Mouse (Mus musculus) C2C12 (cell line): Measurements from ENCODE around the gene Nkapl. TPM values are rescaled to one million over a fixed set of nuclear protein-coding genes. Genes with fewer than 3 reads are reported as not detected.
A peak's percentile ranks its signal among the peaks of the same experiment; 100 is the strongest.

Source experiments
- H3K27me3 ChIP-seq: one replicate; pipeline ENCODE4 v1.6.1; 2011; ENCODE audit not compliant: control insufficient read depth, insufficient read depth, insufficient read length
- H3K36me3 ChIP-seq: one replicate; pipeline ENCODE4 v1.6.1; 2011; ENCODE audit not compliant: control insufficient read depth, insufficient read depth
- H3K4me3 ChIP-seq: one replicate; pipeline ENCODE4 v1.5.1; 2011; ENCODE audit warnings: mild to moderate bottlenecking, control low read depth; ENCODE audit not compliant: poor library complexity, insufficient read depth, severe bottlenecking
- H3K79me2 ChIP-seq: one replicate; pipeline ENCODE4 v1.6.1; 2011; ENCODE audit not compliant: control insufficient read depth, insufficient read depth
- H3K79me3 ChIP-seq: one replicate; pipeline ENCODE4 v1.6.1; 2011; ENCODE audit warnings: low read depth, control low read depth
- H3ac ChIP-seq: one replicate; pipeline ENCODE3; 2011; ENCODE audit warnings: low read depth; ENCODE audit not compliant: control insufficient read depth, insufficient read length
- CEBPB ChIP-seq: IDR thresholded peaks from one replicate; pipeline ENCODE4 v1.6.1; 2011; ENCODE audit warnings: low read depth, mild to moderate bottlenecking, control low read depth, moderate library complexity
- CTCF ChIP-seq: IDR thresholded peaks from one replicate; pipeline ENCODE4 v1.5.1; 2011; ENCODE audit not compliant: control insufficient read depth, insufficient read depth, insufficient read length
- FOSL1 ChIP-seq: IDR thresholded peaks from one replicate; pipeline ENCODE4 v1.8.0; 2011; ENCODE audit warnings: mild to moderate bottlenecking, low read length; ENCODE audit not compliant: poor library complexity, insufficient read depth, severe bottlenecking
- MAX ChIP-seq: IDR thresholded peaks from one replicate; pipeline ENCODE4 v1.6.1; 2011; ENCODE audit warnings: mild to moderate bottlenecking, control low read depth
- MYOD1 ChIP-seq: IDR thresholded peaks from one replicate; pipeline ENCODE4 v1.6.1; 2011; ENCODE audit warnings: low read depth; ENCODE audit not compliant: control insufficient read depth, insufficient read length
- MYOG ChIP-seq: IDR thresholded peaks from one replicate; pipeline ENCODE4 v1.6.1; 2011; ENCODE audit not compliant: control insufficient read depth, insufficient read length; ENCODE audit errors: extremely low read depth
- USF1 ChIP-seq: IDR thresholded peaks from one replicate; pipeline ENCODE4 v1.6.1; 2011; ENCODE audit warnings: low read depth, mild to moderate bottlenecking, control low read depth, moderate library complexity
- polyA plus RNA-seq: library from polyadenylated mRNA; unstranded; fragments of >200 nt; fragmentation: generic; extraction: Trizol; gene quantifications from one replicate; pipeline ENCODE4 v1.2.1, GENCODE M21; 2012; ENCODE audit warnings: missing spikeins

Nkapl gene
- polyA plus RNA-seq, 1 experiment = 0.02 TPM

GRCm38 (mm10) chr13:21441207-21441572 lies 27.1 kb downstream of the Nkapl start:
- no peak overlapping the region for H3K4me3 ChIP-seq

GRCm38 (mm10) chr13:21440503-21441206 lies 27.7 kb downstream of the Nkapl start, which contains the start of gene Pgbd1:
Gene Pgbd1 (minus strand): TSS chr13:21441058.
- Histone ChIP-seq H3K27me3 (no peaks in the 10 kb centered on the region), H3K36me3 (peaks cover 22% of the 10 kb centered on the region), H3K79me3 (no peaks in the 10 kb centered on the region), H3K4me3 (no peak within 1 kb of the TSS), H3K79me2 (no peaks in the 10 kb centered on the region), H3ac (no peak within 1 kb of the TSS)
- no peak for TF ChIP-seq CTCF
- TF ChIP-seq MAX = no peak
- no peak for TF ChIP-seq USF1
- no peak for TF ChIP-seq MYOD1
- no peak for TF ChIP-seq CEBPB
- TF ChIP-seq FOSL1 = no peak
- no peak for TF ChIP-seq MYOG

More at GRCm38 (mm10) chr13:21441207-21441572, 27.1 kb downstream of the Nkapl start:
- H3K79me3 ChIP-seq = no peaks in the 10 kb centered on the region
- H3K79me2 ChIP-seq = no peaks in the 10 kb centered on the region
- no peaks in the 10 kb centered on the region for H3K27me3 ChIP-seq
- peaks cover 26% of the 10 kb centered on the region for H3K36me3 ChIP-seq
- no peak for TF ChIP-seq MYOD1
- no peak for TF ChIP-seq CEBPB
- TF ChIP-seq CTCF = no peak
- no peak for TF ChIP-seq FOSL1
- no peak for TF ChIP-seq MYOG
- no peak for TF ChIP-seq MAX
- no peak for TF ChIP-seq USF1
- no peak overlapping the region for H3ac ChIP-seq

GRCm38 (mm10) chr13:21435476-21435875 lies 32.8 kb downstream of the Nkapl start:
- H3K27me3 ChIP-seq = no peaks in the 10 kb centered on the region
- H3K4me3 ChIP-seq = no peak overlapping the region
- no peaks in the 10 kb centered on the region for H3K79me3 ChIP-seq
- H3ac ChIP-seq = no peak overlapping the region
- no peaks in the 10 kb centered on the region for H3K36me3 ChIP-seq
- no peaks in the 10 kb centered on the region for H3K79me2 ChIP-seq
- no peak for TF ChIP-seq CEBPB
- no peak for TF ChIP-seq USF1
- no peak for TF ChIP-seq MYOG

- no peaks in the 10 kb centered on the region for H3K79me2 ChIP-seq
- H3ac ChIP-seq = no peak overlapping the region
- no peaks in the 10 kb centered on the region for H3K79me3 ChIP-seq
- no peaks in the 10 kb centered on the region for H3K27me3 ChIP-seq
- no peak overlapping the region for H3K4me3 ChIP-seq
- no peaks in the 10 kb centered on the region for H3K36me3 ChIP-seq
- no peak for TF ChIP-seq MYOG
- no peak for TF ChIP-seq USF1
- no peak for TF ChIP-seq FOSL1
- TF ChIP-seq CTCF = no peak
- TF ChIP-seq MYOD1 = no peak
- no peak for TF ChIP-seq MAX
- no peak for TF ChIP-seq CEBPB
These were observed 40.7 kb downstream of the Nkapl start for GRCm38 (mm10) chr13:21427631-21428030.

GRCm38 (mm10) chr13:21423301-21423700 lies 45.0 kb downstream of the Nkapl start:
- no peak for TF ChIP-seq MYOD1
- TF ChIP-seq CTCF = no peak
- TF ChIP-seq CEBPB = no peak
- no peak for TF ChIP-seq MYOG
- no peak for TF ChIP-seq MAX
- TF ChIP-seq USF1 = no peak
- no peak for TF ChIP-seq FOSL1
- no peak overlapping the region for H3K4me3 ChIP-seq

GRCm38 (mm10) chr13:21418865-21419264 lies 49.4 kb downstream of the Nkapl start:
- Histone ChIP-seq H3K36me3 (no peaks in the 10 kb centered on the region), H3K79me2 (no peaks in the 10 kb centered on the region), H3ac (no peak overlapping the region), H3K27me3 (no peaks in the 10 kb centered on the region), H3K79me3 (no peaks in the 10 kb centered on the region), H3K4me3 (no peak overlapping the region)
- TF ChIP-seq MAX = no peak
- no peak for TF ChIP-seq FOSL1
- TF ChIP-seq MYOD1 = peak; percentile 36
- no peak for TF ChIP-seq CTCF

More at GRCm38 (mm10) chr13:21423301-21423700, 45.0 kb downstream of the Nkapl start:
- H3K36me3 ChIP-seq = no peaks in the 10 kb centered on the region
- no peak overlapping the region for H3ac ChIP-seq
- H3K79me3 ChIP-seq = no peaks in the 10 kb centered on the region
- H3K27me3 ChIP-seq = no peaks in the 10 kb centered on the region
- H3K79me2 ChIP-seq = no peaks in the 10 kb centered on the region
